ENCODE assay signal across 8 mouse cellular contexts in the genomic region with DNA sequence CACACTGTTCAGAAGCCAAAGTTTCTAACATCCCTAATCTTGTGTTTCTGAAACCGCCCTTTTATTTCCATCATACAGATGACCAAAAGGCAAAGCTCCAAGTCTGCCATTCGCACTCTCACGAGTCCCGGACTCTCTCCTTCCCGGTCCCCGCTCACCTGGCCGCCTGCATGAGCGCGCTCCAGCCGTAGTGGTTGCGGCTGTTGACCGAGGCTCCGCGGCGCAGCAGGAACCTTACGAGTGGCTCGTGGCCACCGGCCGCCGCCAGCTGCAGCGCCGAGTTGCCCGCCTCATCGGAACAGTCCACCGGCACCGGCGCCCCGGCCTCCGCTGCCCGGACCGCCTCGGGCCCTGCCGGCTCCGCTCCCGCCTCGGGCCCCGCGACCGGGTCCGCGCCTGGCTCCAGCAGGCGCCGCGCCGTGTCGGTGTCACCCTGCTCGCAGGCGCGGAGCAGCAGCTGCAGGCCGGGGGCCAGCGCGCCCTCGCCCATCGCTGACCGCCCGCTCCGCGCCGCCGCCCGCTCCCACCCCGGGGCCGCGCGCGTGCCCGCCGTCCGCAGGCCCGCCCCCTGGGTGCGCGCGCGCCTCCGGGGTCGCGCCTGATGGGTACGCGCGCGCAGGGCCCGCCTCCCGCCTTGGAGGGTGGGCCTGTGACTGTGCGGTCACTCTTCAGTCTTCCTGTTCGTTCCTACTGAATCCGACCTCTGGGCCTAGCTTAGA. TPM values are rescaled to one million over a fixed set of nuclear protein-coding genes. Genes with fewer than 3 reads are reported as not detected.
A peak's percentile ranks its signal among the peaks of the same experiment; 100 is the strongest.
DNase-seq lines count a peak whose midpoint lies in the region; ATAC-seq and TF ChIP-seq lines count a peak whose summit lies in the region.

Gene Anks6, minus strand, starts transcription at position 637 of the 719 bp plus-strand sequence.

- peak; percentile 94 for ATAC-seq in forebrain, embryonic 12.5 days (ENCODE audit: low FRiP score)
- ATAC-seq in heart, embryonic 14.5 days (ENCODE audit: insufficient number of reproducible peaks, insufficient read depth, low FRiP score, low read depth) = peak; percentile 89
- ATAC-seq in kidney, postnatal 0 days (replicated peaks; ENCODE audit: low FRiP score, low read depth) = peak; percentile 90
- peak; percentile 66 for ATAC-seq in liver, embryonic 11.5 days (replicated peaks; ENCODE audit: low FRiP score)

- peak within 1 kb of the TSS; percentile 79 for H3K4me3 ChIP-seq in brown adipose tissue, adult 24 weeks (ENCODE audit: insufficient read depth, low read depth, low read length)
- peak within 1 kb of the TSS; percentile 82 for H3K4me3 ChIP-seq in forebrain, embryonic 12.5 days (replicated peaks)
- peak within 1 kb of the TSS; percentile 74 to 82 for H3K4me3 ChIP-seq in heart, embryonic 14.5 days (ENCODE audit: control insufficient read depth in 1 of 2, insufficient read depth in 1 of 2, low read depth in 1 of 2, low read length in 2 of 2)
- peak within 1 kb of the TSS; percentile 81 for H3K4me3 ChIP-seq in kidney, postnatal 0 days (replicated peaks; ENCODE audit: low read depth, low read length)
- H3K4me3 ChIP-seq in liver, embryonic 11.5 days (ENCODE audit: low read depth, low read length) = peak within 1 kb of the TSS; percentile 63
- no peak within 1 kb of the TSS for H3K4me3 ChIP-seq in myocyte

- no peaks in the 10 kb centered on the region for H3K9me3 ChIP-seq in forebrain, embryonic 12.5 days
- H3K9me3 ChIP-seq in heart, embryonic 14.5 days (ENCODE audit: control insufficient read depth, low read length) = 0 out of 2 replicates have a peak, but pooled peaks cover 2% of the 10 kb centered on the region
- no peaks in the 10 kb centered on the region for H3K9me3 ChIP-seq in kidney, postnatal 0 days (replicated peaks; ENCODE audit: low read length)
- H3K9me3 ChIP-seq in liver, embryonic 11.5 days (ENCODE audit: control insufficient read depth, low read length) = no peaks in the 10 kb centered on the region

- no peak within 1 kb of the TSS for H3K27ac ChIP-seq in brown adipose tissue, adult 24 weeks (replicated peaks; ENCODE audit: low read depth, low read length)
- H3K27ac ChIP-seq in forebrain, embryonic 12.5 days = peak within 1 kb of the TSS; percentile 63
- peak within 1 kb of the TSS in 1 of 2 experiments; percentile 44; a peak in 1 of 4 replicates for H3K27ac ChIP-seq in heart, embryonic 14.5 days (replicated peaks in 1 of 2; ENCODE audit: control insufficient read depth in 1 of 2, insufficient read depth in 1 of 2, low read depth in 2 of 2, low read length in 2 of 2)
- H3K27ac ChIP-seq in kidney, postnatal 0 days = peak within 1 kb of the TSS; percentile 76
- H3K27ac ChIP-seq in liver, embryonic 11.5 days (ENCODE audit: low read depth, low read length) = no peak within 1 kb of the TSS

- WGBS in forebrain, embryonic 12.5 days = under 1% methylated on average over 80 of the region's 86 CpGs
- under 1% methylated on average over 84 of the region's 86 CpGs for WGBS in heart, embryonic 14.5 days
- WGBS in kidney, postnatal 0 days = under 1% methylated on average over 69 of the region's 86 CpGs
- 1% methylated on average over 79 of the region's 86 CpGs for WGBS in liver, embryonic 11.5 days

- peak within 1 kb of the TSS; percentile 78 for H3K9ac ChIP-seq in forebrain, embryonic 12.5 days
- H3K9ac ChIP-seq in heart, embryonic 14.5 days (ENCODE audit: low read length) = peak within 1 kb of the TSS; percentile 84
- peak within 1 kb of the TSS; percentile 86 for H3K9ac ChIP-seq in kidney, postnatal 0 days (ENCODE audit: low read depth, low read length)
- H3K9ac ChIP-seq in liver, embryonic 11.5 days (ENCODE audit: low read depth, low read length) = peak within 1 kb of the TSS; percentile 38; the same call in 1 of the 2 replicates

- H3K79me2 ChIP-seq in myocyte (ENCODE audit: control insufficient read depth, insufficient read depth) = no peaks in the 10 kb centered on the region

- H3K36me3 ChIP-seq in forebrain, embryonic 12.5 days (replicated peaks) = no peaks in the 10 kb centered on the region
- H3K36me3 ChIP-seq in heart, embryonic 14.5 days (ENCODE audit: control insufficient read depth, insufficient read depth, low read length) = no peaks in the 10 kb centered on the region
- H3K36me3 ChIP-seq in kidney, postnatal 0 days (ENCODE audit: insufficient read depth, low read length) = no peaks in the 10 kb centered on the region
- no peaks in the 10 kb centered on the region for H3K36me3 ChIP-seq in liver, embryonic 11.5 days (ENCODE audit: control insufficient read depth, insufficient read depth, low read length)
- H3K36me3 ChIP-seq in myocyte (ENCODE audit: control insufficient read depth, insufficient read depth) = no peaks in the 10 kb centered on the region

- peaks cover 6% of the 10 kb centered on the region; the same call in 1 of the 2 replicates for H3K27me3 ChIP-seq in forebrain, embryonic 12.5 days
- 0 out of 2 replicates have a peak, but pooled peaks cover 2% of the 10 kb centered on the region for H3K27me3 ChIP-seq in heart, embryonic 14.5 days (ENCODE audit: control insufficient read depth, insufficient read depth, low read length)
- H3K27me3 ChIP-seq in kidney, postnatal 0 days (ENCODE audit: insufficient read depth, low read length) = no peaks in the 10 kb centered on the region
- peaks cover 52% of the 10 kb centered on the region for H3K27me3 ChIP-seq in liver, embryonic 11.5 days (replicated peaks; ENCODE audit: control insufficient read depth, insufficient read depth, low read length)
- H3K27me3 ChIP-seq in myocyte (ENCODE audit: control insufficient read depth, insufficient read depth, insufficient read length) = no peaks in the 10 kb centered on the region

- no peaks in the 10 kb centered on the region for H3K4me1 ChIP-seq in brown adipose tissue, adult 24 weeks (ENCODE audit: control insufficient read depth, insufficient read depth, insufficient read length, low read length)
- H3K4me1 ChIP-seq in forebrain, embryonic 12.5 days = peaks cover 11% of the 10 kb centered on the region
- peaks cover 0 to 4% of the 10 kb centered on the region in 2 experiments; a peak in 1 of 4 replicates for H3K4me1 ChIP-seq in heart, embryonic 14.5 days (ENCODE audit: control insufficient read depth in 2 of 2, insufficient read depth in 2 of 2, low read length in 2 of 2)
- peaks cover 7% of the 10 kb centered on the region; the same call in 1 of the 2 replicates for H3K4me1 ChIP-seq in kidney, postnatal 0 days (replicated peaks; ENCODE audit: insufficient read depth, low read length)
- peaks cover 5% of the 10 kb centered on the region for H3K4me1 ChIP-seq in liver, embryonic 11.5 days (replicated peaks; ENCODE audit: control insufficient read depth, insufficient read depth, low read length)

- no peak for TF ChIP-seq CTCF in kidney, postnatal 0 days (IDR thresholded peaks at IDR 0.05; ENCODE audit: low read depth)

- H3K4me2 ChIP-seq in forebrain, embryonic 12.5 days = peak within 1 kb of the TSS; percentile 72
- peak within 1 kb of the TSS; percentile 86 for H3K4me2 ChIP-seq in heart, embryonic 14.5 days (ENCODE audit: low read length)
- H3K4me2 ChIP-seq in kidney, postnatal 0 days (ENCODE audit: low read length) = peak within 1 kb of the TSS; percentile 88
- H3K4me2 ChIP-seq in liver, embryonic 11.5 days = peak within 1 kb of the TSS; percentile 71
- peak within 1 kb of the TSS; percentile 6 for H3K4me2 ChIP-seq in myocyte (ENCODE audit: low read depth)

- no peak within 1 kb of the TSS for H3ac ChIP-seq in myocyte (ENCODE audit: control insufficient read depth, insufficient read length)

- peak; percentile 36 for TF ChIP-seq POLR2A in myocyte (IDR thresholded peaks at IDR 0.05; ENCODE audit: insufficient read length, low read depth)

- DNase-seq in 3T3-L1 (ENCODE audit: low read depth, low spot score) = peak; percentile 57
- peak; percentile 89 for DNase-seq in kidney, postnatal 0 days (ENCODE audit: low spot score)
- DNase-seq in liver, embryonic 11.5 days (ENCODE audit: low spot score) = peak; percentile 58
- peak; percentile 84 for DNase-seq in testis, postnatal 10 days (ENCODE audit: low spot score)

TF ChIP-seq in myocyte, 11 proteins besides CTCF, POLR2A, EP300 and RAD21:
- TF ChIP-seq SRF (IDR thresholded peaks at IDR 0.05; ENCODE audit: control insufficient read depth, insufficient read length, low read depth) (no peak), MYOD1 (IDR thresholded peaks at IDR 0.05; ENCODE audit: control insufficient read depth in 1 of 3, insufficient read length in 2 of 3, low read depth in 2 of 3) (peak in 1 of 3 experiments; percentile 40)
TF ChIP-seq in myocyte: peak in this region for 1.

RNA-seq across cellular contexts. Expression of gene Anks6, which starts in this region (rescaled TPM):
- polyA plus RNA-seq in brown adipose tissue, adult 24 weeks (2012; ENCODE audit: insufficient read depth, insufficient read length, missing spikeins) = 1.1 and 2.0 TPM in 2 replicates
- polyA plus RNA-seq in forebrain, embryonic 12.5 days (2016; fragmentation: Nextera tagmentation; extraction: Ambion mirVana) = 5.6 and 6.1 TPM in 2 replicates
- polyA plus RNA-seq in heart, embryonic 14.5 days (2014; fragmentation: Nextera tagmentation; extraction: Ambion mirVana) = 1.6 and 2.1 TPM in 2 replicates
- 6.4 TPM in 2 replicates for polyA plus RNA-seq in kidney, postnatal 0 days (2015; fragmentation: Nextera tagmentation; extraction: Ambion mirVana)
- polyA plus RNA-seq in liver, embryonic 11.5 days (2014; fragmentation: Nextera tagmentation; extraction: Ambion mirVana) = 0.80 and 0.87 TPM in 2 replicates
- polyA plus RNA-seq in myocyte (2012; fragmentation: generic; extraction: Trizol) = 0.71 TPM

Comparison
In these comparisons a context has a peak if more than half of its experiments do, and no peak if none do; other contexts are left out.
1. Peak in DNase-seq, ATAC-seq, H3K4me3 ChIP-seq, H3K9ac ChIP-seq and H3K4me2 ChIP-seq in liver, embryonic 11.5 days; RNA of the gene not detected or under 1 TPM.
2. H3K27ac ChIP-seq: peak in forebrain, embryonic 12.5 days (single experiment) and kidney, postnatal 0 days (single experiment); none in brown adipose tissue, adult 24 weeks (single experiment) and liver, embryonic 11.5 days (single experiment).
3. H3K4me2 ChIP-seq: peak in every context shown above with its lines; median percentile 88 in kidney, postnatal 0 days; 86 in heart, embryonic 14.5 days; 72 in forebrain, embryonic 12.5 days; 71 in liver, embryonic 11.5 days; 6 in myocyte.
4. Peak in every context shown above with its lines, with median percentiles within 50 percentile points of each other: DNase-seq, ATAC-seq and H3K9ac ChIP-seq.